Mouse (Mus musculus): ENCODE measurements at regions not wholly inside any gene's neighbourhood (a gene's known extent, or its start where the extent isn't known, plus 50 kb on each side); places are given as distances from the start of the nearest gene placed in this dataset.

DNA sequence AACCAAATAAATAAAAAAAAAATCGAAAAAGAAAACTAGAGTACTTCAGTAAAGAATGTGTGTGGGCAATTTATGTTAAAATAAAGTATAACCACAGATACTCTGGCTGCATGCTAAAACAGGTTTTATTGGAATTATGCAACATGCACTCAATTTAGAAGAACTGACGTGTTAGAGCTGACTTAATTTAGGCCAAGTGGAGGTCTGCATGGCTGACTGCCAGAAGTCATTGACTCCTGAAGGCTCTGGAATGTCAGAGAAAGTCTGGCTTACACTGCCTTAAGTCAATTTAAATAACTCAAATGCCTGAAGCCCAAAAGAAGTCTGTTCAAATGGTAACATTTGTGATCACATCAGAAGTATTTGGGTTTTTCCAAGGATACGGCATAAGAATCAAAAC is 198.1 kb upstream of the Gm10192 start:
- DNase-seq (ENCODE audit: low spot score in 2 of 2) = no peak

- no peak for DNase-seq (ENCODE audit: low spot score in 2 of 2)
Observed at GRCm38 (mm10) chr4:97377593-97378542, 194.9 kb upstream of the Gm10192 start.

DNA sequence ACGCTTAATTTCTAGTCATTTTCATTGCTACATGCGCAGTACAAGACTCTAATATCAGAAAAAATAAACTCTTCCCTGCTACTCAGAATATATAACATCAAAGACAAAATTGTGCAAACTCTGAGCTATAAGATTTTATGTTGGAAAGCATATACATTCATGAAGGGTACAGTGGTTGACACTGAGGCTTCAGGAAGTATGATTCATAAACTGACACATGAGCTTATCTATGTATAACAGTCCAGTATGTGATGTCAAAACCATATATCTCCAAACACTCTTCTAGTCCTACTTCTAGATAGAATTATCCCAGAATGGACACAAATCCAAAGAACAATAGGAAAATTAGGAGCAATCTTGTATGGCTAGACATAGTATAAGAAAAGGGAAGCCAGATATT is 177.5 kb upstream of the Gm10192 start:
- no peak for DNase-seq (ENCODE audit: low spot score in 2 of 2)

DNA sequence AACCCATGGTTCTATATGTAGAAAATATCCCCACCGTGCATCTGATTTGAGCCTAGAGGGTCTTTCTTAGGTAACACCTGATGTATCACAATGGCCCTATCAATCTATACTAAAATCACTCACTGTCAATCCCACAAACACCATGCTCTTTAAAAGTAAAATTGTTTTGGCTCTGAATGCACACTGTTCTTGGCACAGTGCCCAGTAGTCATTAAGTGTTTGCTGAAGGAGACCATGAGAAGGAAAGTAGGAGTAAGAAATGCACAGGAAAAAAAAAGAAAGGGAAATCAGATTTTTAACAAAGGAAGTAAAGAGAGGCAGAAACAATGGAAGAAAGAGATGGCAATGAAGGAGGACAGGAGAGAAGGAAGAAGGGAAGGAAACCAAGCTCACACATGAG is 175.0 kb upstream of the Gm10192 start:
- DNase-seq (ENCODE audit: low spot score in 2 of 2) = no peak

DNA sequence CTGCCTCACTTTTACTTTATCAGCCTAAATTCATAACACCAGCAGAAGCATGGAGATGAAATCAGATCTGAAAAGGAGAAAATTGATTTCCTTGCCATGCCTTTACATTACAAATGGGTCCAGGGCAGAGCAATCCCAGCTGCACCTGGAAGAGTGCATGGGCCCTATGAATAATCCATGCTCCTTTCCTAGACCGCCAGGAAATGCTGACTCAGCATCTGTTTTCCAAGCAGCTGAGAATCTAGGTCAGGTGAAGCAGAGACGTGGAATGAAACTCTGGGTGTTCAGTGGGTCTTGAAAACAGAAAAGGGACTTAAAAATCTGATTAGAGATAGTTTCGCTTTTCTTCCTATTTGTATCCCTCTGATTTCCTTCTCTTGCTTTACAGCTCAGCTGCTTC is 163.8 kb upstream of the Gm10192 start:
- no peak for DNase-seq (ENCODE audit: low spot score in 2 of 2)

DNA sequence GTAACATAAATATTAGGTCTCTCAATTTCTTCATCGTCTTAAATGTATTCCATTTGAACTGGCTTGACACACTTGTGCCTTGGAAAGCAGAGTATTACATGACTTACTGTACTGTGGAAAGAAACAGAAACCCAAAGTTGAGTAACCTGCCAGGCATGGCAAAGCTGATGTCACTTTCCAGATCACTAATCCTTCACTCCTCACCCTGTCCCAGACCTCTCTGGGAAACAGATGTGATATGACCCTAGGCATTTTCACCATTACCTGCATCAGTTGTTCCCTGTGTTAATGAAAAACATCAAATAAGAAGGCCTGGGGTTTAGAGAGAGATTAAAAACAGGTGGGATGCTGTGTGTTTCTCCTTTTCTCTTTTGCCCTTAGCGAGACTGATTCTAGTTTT is 161.4 kb upstream of the Gm10192 start:
- DNase-seq (ENCODE audit: low spot score in 2 of 2) = no peak

- no peak for DNase-seq (ENCODE audit: low spot score in 2 of 2)
Observed at GRCm38 (mm10) chr4:97343378-97343777, 160.4 kb upstream of the Gm10192 start.

Data from urinary bladder, postnatal 4 days (tissue).